Mouse (Mus musculus): ENCODE data around the gene Tenm4. TPM values are rescaled to one million over a fixed set of nuclear protein-coding genes. Genes with fewer than 3 reads are reported as not detected.
A peak's percentile ranks its signal among the peaks of the same experiment; 100 is the strongest.

Gene Tenm4
- polyA plus RNA-seq, 1 experiment from 2014 or later: 48.9 TPM

- ATAC-seq (no peak), DNase-seq (ENCODE audit: low spot score) (no peak)
- H3K27me3 ChIP-seq (replicated peaks; ENCODE audit: control insufficient read depth, insufficient read depth, low read length): no peaks in the 10 kb centered on the region
- peaks cover 35% of the 10 kb centered on the region for H3K36me3 ChIP-seq (ENCODE audit: control insufficient read depth, insufficient read depth, low read length)
- H3K27ac ChIP-seq (ENCODE audit: low read depth, low read length): no peak overlapping the region
- no peak overlapping the region for H3K9ac ChIP-seq (ENCODE audit: low read length)
- H3K4me2 ChIP-seq (ENCODE audit: low read length): no peak overlapping the region
- no peaks in the 10 kb centered on the region for H3K4me1 ChIP-seq (ENCODE audit: control insufficient read depth, insufficient read depth, low read length)
- WGBS: 84% methylated on average over 5 of the region's 5 CpGs
- H3K4me3 ChIP-seq (ENCODE audit: low read depth, low read length): no peak overlapping the region
- H3K9me3 ChIP-seq (replicated peaks; ENCODE audit: control insufficient read depth, low read length): no peaks in the 10 kb centered on the region
These were observed 537.0 kb downstream of the Tenm4 start for GRCm38 (mm10) chr7:96708071-96708470.

- H3K9ac ChIP-seq (ENCODE audit: low read length): no peak overlapping the region
- no peaks in the 10 kb centered on the region for H3K9me3 ChIP-seq (replicated peaks; ENCODE audit: control insufficient read depth, low read length)
- no peaks in the 10 kb centered on the region for H3K27me3 ChIP-seq (replicated peaks; ENCODE audit: control insufficient read depth, insufficient read depth, low read length)
- H3K36me3 ChIP-seq (ENCODE audit: control insufficient read depth, insufficient read depth, low read length): peaks cover 33% of the 10 kb centered on the region
- H3K4me1 ChIP-seq (ENCODE audit: control insufficient read depth, insufficient read depth, low read length): no peaks in the 10 kb centered on the region
- DNase-seq (ENCODE audit: low spot score) (no peak), ATAC-seq (no peak)
- H3K4me3 ChIP-seq (ENCODE audit: low read depth, low read length): no peak overlapping the region
- H3K4me2 ChIP-seq (ENCODE audit: low read length): no peak overlapping the region
- no peak overlapping the region for H3K27ac ChIP-seq (ENCODE audit: low read depth, low read length)
- WGBS: 57% methylated on average over 5 of the region's 5 CpGs
These were observed 537.5 kb downstream of the Tenm4 start for GRCm38 (mm10) chr7:96708561-96708960.

- Histone ChIP-seq H3K4me3 (ENCODE audit: low read depth, low read length) (no peak overlapping the region), H3K4me1 (ENCODE audit: control insufficient read depth, insufficient read depth, low read length) (no peaks in the 10 kb centered on the region), H3K4me2 (ENCODE audit: low read length) (no peak overlapping the region), H3K27me3 (replicated peaks; ENCODE audit: control insufficient read depth, insufficient read depth, low read length) (no peaks in the 10 kb centered on the region), H3K36me3 (ENCODE audit: control insufficient read depth, insufficient read depth, low read length) (peaks cover 29% of the 10 kb centered on the region), H3K9ac (ENCODE audit: low read length) (no peak overlapping the region), H3K27ac (ENCODE audit: low read depth, low read length) (no peak overlapping the region), H3K9me3 (replicated peaks; ENCODE audit: control insufficient read depth, low read length) (no peaks in the 10 kb centered on the region)
- 80% methylated on average over 8 of the region's 8 CpGs for WGBS
- ATAC-seq (no peak), DNase-seq (ENCODE audit: low spot score) (no peak)
These were observed 537.9 kb downstream of the Tenm4 start for GRCm38 (mm10) chr7:96708968-96709367.

GRCm38 (mm10) chr7:96709891-96710290 is 538.8 kb downstream of the Tenm4 start:
- H3K4me1 ChIP-seq (ENCODE audit: control insufficient read depth, insufficient read depth, low read length): no peaks in the 10 kb centered on the region
- H3K4me2 ChIP-seq (ENCODE audit: low read length): no peak overlapping the region
- no peak overlapping the region for H3K4me3 ChIP-seq (ENCODE audit: low read depth, low read length)
- 97% methylated on average over 4 of the region's 4 CpGs for WGBS
- no peaks in the 10 kb centered on the region for H3K27me3 ChIP-seq (replicated peaks; ENCODE audit: control insufficient read depth, insufficient read depth, low read length)
- H3K9me3 ChIP-seq (replicated peaks; ENCODE audit: control insufficient read depth, low read length): no peaks in the 10 kb centered on the region
- no peak overlapping the region for H3K27ac ChIP-seq (ENCODE audit: low read depth, low read length)
- peaks cover 20% of the 10 kb centered on the region for H3K36me3 ChIP-seq (ENCODE audit: control insufficient read depth, insufficient read depth, low read length)
- ATAC-seq: no peak
- H3K9ac ChIP-seq (ENCODE audit: low read length): no peak overlapping the region
- DNase-seq (ENCODE audit: low spot score): no peak

GRCm38 (mm10) chr7:96710658-96711071 is 539.6 kb downstream of the Tenm4 start:
- Histone ChIP-seq H3K4me3 (ENCODE audit: low read depth, low read length) (no peak overlapping the region), H3K4me1 (ENCODE audit: control insufficient read depth, insufficient read depth, low read length) (no peaks in the 10 kb centered on the region), H3K27me3 (replicated peaks; ENCODE audit: control insufficient read depth, insufficient read depth, low read length) (no peaks in the 10 kb centered on the region), H3K9me3 (replicated peaks; ENCODE audit: control insufficient read depth, low read length) (no peaks in the 10 kb centered on the region), H3K27ac (ENCODE audit: low read depth, low read length) (no peak overlapping the region), H3K4me2 (ENCODE audit: low read length) (no peak overlapping the region), H3K36me3 (ENCODE audit: control insufficient read depth, insufficient read depth, low read length) (peaks cover 24% of the 10 kb centered on the region), H3K9ac (ENCODE audit: low read length) (no peak overlapping the region)
- DNase-seq (ENCODE audit: low spot score): no peak
- no peak for ATAC-seq
- WGBS: 54% methylated on average over 1 of the region's 1 CpGs

GRCm38 (mm10) chr7:96712876-96713275 is 541.8 kb downstream of the Tenm4 start:
- Histone ChIP-seq H3K9ac (ENCODE audit: low read length) (no peak overlapping the region), H3K9me3 (replicated peaks; ENCODE audit: control insufficient read depth, low read length) (no peaks in the 10 kb centered on the region), H3K27me3 (replicated peaks; ENCODE audit: control insufficient read depth, insufficient read depth, low read length) (no peaks in the 10 kb centered on the region), H3K4me2 (ENCODE audit: low read length) (no peak overlapping the region), H3K4me3 (ENCODE audit: low read depth, low read length) (no peak overlapping the region), H3K36me3 (ENCODE audit: control insufficient read depth, insufficient read depth, low read length) (peaks cover 13% of the 10 kb centered on the region), H3K4me1 (ENCODE audit: control insufficient read depth, insufficient read depth, low read length) (0 out of 2 replicates have a peak, but pooled peaks cover 2% of the 10 kb centered on the region), H3K27ac (ENCODE audit: low read depth, low read length) (no peak overlapping the region)
- ATAC-seq (no peak), DNase-seq (ENCODE audit: low spot score) (no peak)

- H3K27me3 ChIP-seq (replicated peaks; ENCODE audit: control insufficient read depth, insufficient read depth, low read length): no peaks in the 10 kb centered on the region
These were observed 545.9 kb downstream of the Tenm4 start for GRCm38 (mm10) chr7:96716911-96717310.

DNA sequence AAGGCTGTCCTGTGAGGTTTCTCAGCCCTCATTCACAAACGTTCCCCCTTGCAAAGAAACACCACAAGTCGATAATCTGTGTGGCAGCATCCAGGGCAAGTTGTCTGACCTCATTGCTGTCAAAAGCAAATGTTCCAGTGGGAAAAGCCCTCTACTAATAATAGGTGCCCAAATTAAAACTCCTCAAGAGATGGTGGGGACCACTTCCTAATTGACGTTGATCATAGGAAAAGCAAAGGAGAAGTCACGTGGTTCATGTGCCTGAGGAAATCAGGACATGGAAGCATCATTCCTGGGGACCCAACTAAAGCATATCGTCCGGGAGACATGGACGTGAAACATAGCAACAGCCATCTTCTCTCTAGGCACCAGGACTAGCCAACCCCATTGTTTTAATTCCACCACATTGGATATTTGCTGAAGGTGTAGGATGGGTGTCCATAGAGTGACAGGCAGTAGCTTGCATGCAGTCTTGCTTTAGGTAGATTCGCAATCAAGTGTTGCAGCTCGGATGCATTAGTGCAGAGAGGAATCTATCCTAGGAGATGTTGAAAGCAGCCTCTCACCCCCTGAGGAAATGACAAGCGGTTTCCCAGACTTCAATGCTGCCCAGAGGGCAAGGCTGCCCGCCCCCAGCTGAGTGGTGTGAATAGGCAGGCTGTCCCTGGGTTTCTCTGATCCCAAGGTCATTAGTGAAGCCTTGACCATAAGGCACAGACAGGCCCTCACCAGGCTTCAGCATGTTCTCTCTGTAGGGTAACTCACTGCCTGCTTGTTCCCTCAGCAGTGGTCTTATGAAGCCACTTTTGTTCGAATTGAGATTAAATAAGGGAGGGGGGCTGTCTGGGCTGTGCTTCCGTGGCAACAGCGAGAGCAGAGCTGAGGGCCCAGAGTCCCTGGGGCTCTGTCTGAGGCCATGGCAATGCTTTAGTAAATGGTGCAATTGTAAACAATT is 547.4 kb downstream of the Tenm4 start:
- Histone ChIP-seq H3K9ac (ENCODE audit: low read length) (no peak overlapping the region), H3K9me3 (replicated peaks; ENCODE audit: control insufficient read depth, low read length) (no peaks in the 10 kb centered on the region), H3K27ac (ENCODE audit: low read depth, low read length) (peak overlapping the region; percentile 67), H3K36me3 (ENCODE audit: control insufficient read depth, insufficient read depth, low read length) (peaks cover 5% of the 10 kb centered on the region; the same call in 1 of the 2 replicates), H3K4me2 (ENCODE audit: low read length) (no peak overlapping the region), H3K4me1 (ENCODE audit: control insufficient read depth, insufficient read depth, low read length) (peaks cover 31% of the 10 kb centered on the region), H3K27me3 (replicated peaks; ENCODE audit: control insufficient read depth, insufficient read depth, low read length) (no peaks in the 10 kb centered on the region), H3K4me3 (ENCODE audit: low read depth, low read length) (no peak overlapping the region)
- peak; percentile 79 for DNase-seq (ENCODE audit: low spot score)
- ATAC-seq: peak; percentile 87
- 12% methylated on average over 14 of the region's 14 CpGs for WGBS

More at GRCm38 (mm10) chr7:96716911-96717310, 545.9 kb downstream of the Tenm4 start:
- no peak overlapping the region for H3K9ac ChIP-seq (ENCODE audit: low read length)
- DNase-seq (ENCODE audit: low spot score): no peak
- no peak overlapping the region for H3K4me2 ChIP-seq (ENCODE audit: low read length)
- H3K4me1 ChIP-seq (ENCODE audit: control insufficient read depth, insufficient read depth, low read length): peaks cover 31% of the 10 kb centered on the region
- no peak for ATAC-seq
- no peak overlapping the region for H3K4me3 ChIP-seq (ENCODE audit: low read depth, low read length)
- no peak overlapping the region for H3K27ac ChIP-seq (ENCODE audit: low read depth, low read length)
- no peaks in the 10 kb centered on the region for H3K9me3 ChIP-seq (replicated peaks; ENCODE audit: control insufficient read depth, low read length)
- WGBS: 94% methylated on average over 4 of the region's 4 CpGs
- peaks cover 5% of the 10 kb centered on the region; the same call in 1 of the 2 replicates for H3K36me3 ChIP-seq (ENCODE audit: control insufficient read depth, insufficient read depth, low read length)

GRCm38 (mm10) chr7:96719926-96720325 is 548.9 kb downstream of the Tenm4 start:
- Histone ChIP-seq H3K9ac (ENCODE audit: low read length) (no peak overlapping the region), H3K4me1 (ENCODE audit: control insufficient read depth, insufficient read depth, low read length) (peaks cover 31% of the 10 kb centered on the region), H3K27me3 (replicated peaks; ENCODE audit: control insufficient read depth, insufficient read depth, low read length) (no peaks in the 10 kb centered on the region), H3K27ac (ENCODE audit: low read depth, low read length) (peak overlapping the region; percentile 69; the same call in 1 of the 2 replicates), H3K36me3 (ENCODE audit: control insufficient read depth, insufficient read depth, low read length) (peaks cover 8% of the 10 kb centered on the region; the same call in 1 of the 2 replicates), H3K9me3 (replicated peaks; ENCODE audit: control insufficient read depth, low read length) (no peaks in the 10 kb centered on the region), H3K4me2 (ENCODE audit: low read length) (no peak overlapping the region), H3K4me3 (ENCODE audit: low read depth, low read length) (no peak overlapping the region)
- ATAC-seq: no peak
- WGBS: 54% methylated on average over 1 of the region's 1 CpGs
- no peak for DNase-seq (ENCODE audit: low spot score)
